15 mouse cellular contexts compared by ENCODE assay signal in genomic region chr1:158764727-158765126, GRCm38 (mm10).
"Had no signal": no experiment of that assay in that cellular context is flagged by ENCODE, and none has a peak within 500 bp of the region (broad histone marks: within the 10 kb centered on the region; RNA-seq: fewer than 3 reads in every experiment).

No protein-coding gene starts in this region.

- H3K36me3 ChIP-seq: limb, embryonic 15.5 days; liver, embryonic 12.5 days; midbrain, embryonic 15.5 days had no signal

- DNase-seq: kidney, adult 9 months; kidney, postnatal 25 days; lung, embryonic 14.5 days; lung, postnatal 10 days; right cerebral cortex, postnatal 4 days; thymus, postnatal 36 days had no signal

- H3K4me2 ChIP-seq: limb, embryonic 15.5 days; liver, embryonic 12.5 days; lung, embryonic 14.5 days; midbrain, embryonic 11.5 days; midbrain, embryonic 15.5 days had no signal

- H3K27me3 ChIP-seq: limb, embryonic 15.5 days; liver, embryonic 12.5 days; megakaryocyte, embryonic 14.5 days; midbrain, embryonic 15.5 days had no signal

- H3K9me3 ChIP-seq: limb, embryonic 15.5 days; liver, embryonic 12.5 days; midbrain, embryonic 15.5 days had no signal

- H3K4me3 ChIP-seq: left cerebral cortex, adult 2 months; limb, embryonic 15.5 days; liver, embryonic 12.5 days; megakaryocyte, embryonic 14.5 days; midbrain, embryonic 15.5 days had no signal

- H3K9ac ChIP-seq: limb, embryonic 15.5 days; liver, embryonic 12.5 days; lung, embryonic 14.5 days; midbrain, embryonic 15.5 days had no signal

- H3K27ac ChIP-seq: left cerebral cortex, adult 2 months; limb, embryonic 15.5 days; liver, embryonic 12.5 days; macrophage; midbrain, embryonic 15.5 days; stomach, postnatal 0 days had no signal

- ATAC-seq: intestine, postnatal 0 days; liver, embryonic 12.5 days; midbrain, embryonic 15.5 days had no signal

- H3K4me1 ChIP-seq: limb, embryonic 15.5 days; liver, embryonic 12.5 days; megakaryocyte, embryonic 14.5 days; midbrain, embryonic 15.5 days had no signal
